Mouse (Mus musculus) G1E (cell line): ENCODE measurements around the gene BC080695.
"Not testable (repeated sequence)": the region's sequence is repeated elsewhere in the genome, so short reads cannot be mapped to it uniquely, and the experiment has no call there.

Experiments used
- CTCF ChIP-seq: IDR thresholded peaks from 2 replicates; pipeline ENCODE4 v1.5.1; 2012; ENCODE audit warnings: low read depth, low read length, inconsistent platforms, mixed read lengths
- GATA1 ChIP-seq: IDR thresholded peaks from 2 replicates; pipeline ENCODE4 v1.6.1; 2012; ENCODE audit warnings: borderline replicate concordance, low read length, inconsistent platforms, mixed read lengths
- TAL1 ChIP-seq: conservative IDR thresholded peaks from 2 replicates; pipeline ENCODE4 v1.6.1; 2012; ENCODE audit warnings: low read depth, low read length, inconsistent platforms, mixed read lengths

- TF ChIP-seq GATA1, CTCF, TAL1: not testable (repeated sequence)
Measured at GRCm38 (mm10) chr4:143611927-143612326, 60.4 kb downstream of the BC080695 start.
